Mouse (Mus musculus) c-Kit-negative CD71-positive TER-119-positive erythroid progenitor cells, embryonic 14.5 days (primary cell): ENCODE results near the gene Zcchc2.
A peak's percentile ranks its signal among the peaks of the same experiment; 100 is the strongest.

Experiments used
- DNase-seq: peaks from one replicate; pipeline ENCODE4 v3.0.0-alpha.2; 2013; ENCODE audit warnings: low read depth, low spot score

Zcchc2 gene

DNA sequence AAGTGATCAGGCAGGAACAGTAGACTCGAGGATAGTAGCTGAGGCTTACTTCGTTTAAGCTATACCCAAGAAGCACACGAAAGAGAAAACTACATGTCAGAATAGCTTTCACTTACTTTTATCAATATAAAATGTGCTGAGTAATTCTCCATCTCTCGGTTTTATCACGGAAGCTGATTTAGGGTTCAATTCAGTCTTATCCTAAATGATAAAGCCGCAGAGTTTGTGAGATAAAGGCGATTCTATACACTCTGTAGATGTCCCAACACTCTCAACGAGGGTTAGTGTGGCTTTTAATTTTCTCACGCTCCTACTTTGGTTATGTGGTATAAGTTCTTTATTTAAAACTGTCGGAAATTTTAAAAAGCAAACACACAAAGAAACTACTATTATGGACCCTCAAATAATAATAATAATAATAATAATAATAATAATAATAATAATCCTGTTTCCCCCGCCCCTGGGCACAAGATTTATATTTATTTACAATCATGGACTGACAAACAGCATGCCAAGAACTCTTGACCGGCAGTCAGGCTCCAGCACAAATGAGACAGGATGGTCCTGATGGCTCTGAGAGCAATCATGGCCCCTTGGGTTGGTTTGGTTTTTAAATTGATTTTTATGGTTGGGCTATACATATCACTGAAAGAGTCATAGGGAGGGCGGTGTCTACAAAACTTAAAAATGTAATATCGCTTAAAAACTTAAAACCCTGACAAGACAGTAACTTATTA, 1.1 kb upstream of the Zcchc2 start:
- DNase-seq, result no peak

GRCm38 (mm10) chr1:105989640-105989984, 594 bp upstream of the Zcchc2 start:
- DNase-seq, result peak; percentile 8

- DNase-seq, result peak; percentile 29
Measured at GRCm38 (mm10) chr1:105990911-105991761, 930 bp downstream of the Zcchc2 start.

DNA sequence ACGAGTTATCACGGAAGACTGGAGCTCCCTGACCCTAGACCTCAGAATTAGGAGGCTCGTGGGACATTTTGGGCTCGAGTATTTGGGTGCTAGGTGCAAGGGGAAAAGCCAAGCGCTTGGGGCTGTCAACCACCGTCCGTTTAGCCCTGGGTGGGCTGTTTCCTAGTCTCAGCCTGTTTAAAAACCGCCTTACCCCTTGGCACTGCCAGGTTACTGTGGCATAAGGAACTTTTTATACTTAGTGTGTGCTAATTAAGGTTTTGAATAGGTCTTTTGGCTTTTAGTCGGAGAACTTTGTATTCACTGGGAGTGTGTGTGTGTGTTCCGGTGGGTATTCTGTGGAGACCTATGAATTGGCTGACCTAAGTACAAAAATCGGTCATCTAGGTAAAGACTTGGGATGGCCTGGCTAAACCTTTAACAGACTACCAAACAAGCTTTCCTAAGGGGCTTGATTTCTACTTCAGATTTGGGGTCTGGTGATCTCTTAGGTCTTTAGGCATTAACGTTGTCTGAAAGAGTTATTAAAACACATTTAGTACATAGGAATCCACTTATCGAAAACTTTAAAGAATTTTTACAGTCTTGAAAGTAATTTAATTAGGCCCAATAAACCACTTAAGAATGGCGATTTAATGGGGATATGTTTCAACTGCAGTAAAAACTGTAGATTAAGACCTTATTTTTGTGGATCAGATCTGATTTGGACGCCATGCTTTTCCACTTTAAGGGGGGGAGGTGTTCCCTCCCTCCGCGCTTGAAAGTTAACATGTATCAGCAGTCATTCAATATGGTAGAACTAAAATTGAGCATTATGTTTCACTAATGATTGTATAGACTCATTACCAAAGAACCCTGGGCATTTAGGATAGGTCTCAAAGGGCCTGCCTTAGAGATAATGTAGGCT, 2.0 kb downstream of the Zcchc2 start:
- peak; percentile 6 for DNase-seq

DNA sequence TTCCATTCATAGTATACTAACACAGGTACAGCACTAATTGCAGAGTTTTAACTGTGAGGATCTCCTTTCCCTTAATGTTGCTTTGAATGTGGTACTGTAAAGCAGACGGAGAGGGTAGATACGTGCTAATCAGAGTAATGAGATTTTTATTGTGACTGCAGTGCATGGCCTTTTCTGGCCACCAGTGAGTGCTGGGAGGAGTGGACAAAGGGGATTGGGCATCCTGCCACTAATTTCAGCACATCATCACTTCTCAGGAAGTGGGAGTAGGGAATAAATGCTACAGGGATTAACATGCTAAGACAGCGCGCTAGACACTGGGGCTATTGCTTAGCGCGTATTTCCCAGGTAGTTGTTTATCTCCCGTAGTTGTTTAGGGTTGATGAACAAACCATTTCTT, 3.0 kb downstream of the Zcchc2 start:
- DNase-seq, result peak; percentile 2

- peak; percentile 72 for DNase-seq
Measured at GRCm38 (mm10) chr1:105993601-105994209, 3.5 kb downstream of the Zcchc2 start.

DNA sequence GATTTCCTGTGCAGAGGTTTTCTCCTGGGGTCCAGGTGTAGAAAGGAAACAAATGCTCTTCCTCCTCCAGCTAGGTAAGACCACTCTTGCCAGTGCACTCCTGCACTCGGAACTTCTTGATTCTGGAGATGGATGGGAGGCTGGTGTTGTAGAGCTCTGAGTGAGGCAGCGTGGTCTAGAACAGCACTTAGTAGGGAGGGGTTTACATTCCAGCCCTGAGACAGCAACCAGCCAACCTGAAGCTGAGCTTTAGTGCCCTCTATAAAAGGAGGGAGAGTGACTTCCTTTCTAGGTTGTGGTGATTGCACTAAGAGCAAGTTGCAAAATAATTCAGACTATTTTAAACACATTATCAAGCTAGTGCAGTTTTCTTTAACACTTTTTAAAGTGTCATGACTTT, 5.8 kb downstream of the Zcchc2 start:
- no peak for DNase-seq

- DNase-seq, result no peak
Measured at GRCm38 (mm10) chr1:105997282-105997681, 7.1 kb downstream of the Zcchc2 start.

DNA sequence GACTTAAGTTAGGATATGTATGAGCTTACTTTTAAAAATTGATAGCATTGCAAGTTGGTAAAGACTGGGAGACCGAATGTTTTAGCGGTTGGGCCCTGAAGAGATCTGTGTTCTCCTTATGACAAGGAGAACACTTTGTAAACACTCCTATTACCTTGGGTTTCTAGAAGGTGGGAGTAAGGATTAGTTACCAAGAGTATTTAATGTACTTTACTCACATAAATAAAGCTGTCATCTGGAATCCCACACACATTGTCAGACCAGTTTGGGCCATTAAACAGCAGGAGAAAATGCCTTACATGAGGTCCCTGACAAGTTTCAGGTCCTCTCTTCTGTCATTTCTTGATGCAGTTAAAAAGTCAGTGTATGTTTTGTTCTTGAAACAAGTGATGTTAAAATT, 9.6 kb downstream of the Zcchc2 start:
- DNase-seq, result no peak

- DNase-seq, result no peak
Measured at GRCm38 (mm10) chr1:106007581-106007980, 17.4 kb downstream of the Zcchc2 start.

DNA sequence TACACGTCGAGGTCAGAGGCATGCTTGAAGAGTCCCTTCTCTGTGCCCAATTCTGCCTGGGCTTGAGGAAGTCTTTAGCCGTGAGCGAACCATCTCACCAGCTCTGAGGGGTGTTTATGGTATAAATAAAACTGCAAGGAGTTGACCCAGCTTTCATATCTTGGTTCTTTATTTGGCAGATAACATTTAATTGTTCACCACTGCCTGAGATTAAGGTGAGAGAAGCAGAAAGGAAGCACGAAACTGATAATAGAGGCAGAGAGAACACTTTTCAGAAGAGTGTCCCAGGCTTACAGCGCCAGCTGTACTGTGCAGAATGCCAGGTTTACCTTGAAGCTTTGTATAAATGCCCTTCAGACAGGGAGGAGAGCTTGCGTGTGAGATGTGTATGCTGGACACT, 20.9 kb downstream of the Zcchc2 start:
- DNase-seq, result no peak

- DNase-seq, result no peak
Measured at GRCm38 (mm10) chr1:106013759-106014158, 23.6 kb downstream of the Zcchc2 start.

- DNase-seq, result no peak
Measured at GRCm38 (mm10) chr1:106016262-106016661, 26.1 kb downstream of the Zcchc2 start.

- DNase-seq, result no peak
Measured at GRCm38 (mm10) chr1:106019854-106020253, 29.6 kb downstream of the Zcchc2 start.

DNA sequence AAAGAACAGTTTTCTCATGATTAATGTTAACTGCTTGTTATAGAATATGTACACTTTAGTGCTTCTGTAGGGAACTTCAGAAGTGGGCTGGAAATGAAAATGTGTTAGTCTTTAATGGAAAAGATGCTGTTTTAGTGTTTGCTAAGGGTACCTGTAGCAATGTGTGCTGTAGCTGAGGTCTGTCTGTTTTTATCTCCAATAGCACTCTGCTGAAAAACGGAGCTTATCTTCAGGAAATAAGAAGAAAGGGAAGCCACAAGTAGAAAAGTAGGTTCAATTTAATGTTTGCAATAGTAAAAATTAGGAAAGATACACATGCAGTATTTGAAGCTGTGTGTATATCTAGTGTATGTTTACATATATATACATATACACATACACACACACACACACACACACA, 32.8 kb downstream of the Zcchc2 start:
- DNase-seq, result no peak

DNA sequence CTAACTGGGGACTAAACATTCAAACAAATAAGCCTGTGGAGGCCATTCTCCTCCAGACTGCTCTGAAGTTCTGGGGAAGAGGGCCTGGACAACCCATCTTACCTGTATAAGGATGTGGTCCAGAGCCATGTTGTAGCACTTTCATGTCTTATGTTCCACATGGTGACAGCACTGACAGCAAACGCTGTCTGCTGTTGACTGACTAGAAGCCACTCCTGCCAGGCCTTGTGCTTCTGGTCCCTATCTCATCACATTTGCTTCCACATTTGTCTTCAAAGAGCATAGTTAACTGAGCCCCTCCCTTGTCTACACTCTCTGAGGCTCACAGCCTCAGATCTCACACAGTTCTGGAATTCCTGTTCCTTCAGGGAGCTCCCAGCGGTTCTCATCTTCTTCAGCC, 34.0 kb downstream of the Zcchc2 start:
- no peak for DNase-seq

- no peak for DNase-seq
Measured at GRCm38 (mm10) chr1:106024778-106025177, 34.6 kb downstream of the Zcchc2 start.

DNA sequence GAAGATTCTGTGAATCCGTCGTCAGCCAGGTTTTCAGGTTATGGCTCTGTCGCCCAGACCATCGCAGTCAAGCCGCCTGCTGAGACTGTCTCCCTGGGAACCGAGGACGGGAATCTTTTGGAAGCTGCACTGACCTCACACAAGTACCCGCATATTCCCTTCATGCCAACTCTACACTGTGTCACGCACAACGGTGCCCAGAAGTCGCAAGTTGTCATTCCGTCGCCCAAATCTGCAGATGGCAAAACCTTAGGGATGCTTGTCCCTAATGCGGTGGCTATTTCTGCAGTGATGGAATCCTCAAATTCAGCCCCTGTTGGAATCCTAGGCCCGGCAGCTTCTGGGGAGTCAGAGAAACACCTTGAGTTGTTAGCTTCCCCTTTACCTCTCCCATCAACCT, 39.6 kb downstream of the Zcchc2 start:
- DNase-seq, result no peak

- no peak for DNase-seq
Measured at GRCm38 (mm10) chr1:106030331-106030730, 40.1 kb downstream of the Zcchc2 start.

DNA sequence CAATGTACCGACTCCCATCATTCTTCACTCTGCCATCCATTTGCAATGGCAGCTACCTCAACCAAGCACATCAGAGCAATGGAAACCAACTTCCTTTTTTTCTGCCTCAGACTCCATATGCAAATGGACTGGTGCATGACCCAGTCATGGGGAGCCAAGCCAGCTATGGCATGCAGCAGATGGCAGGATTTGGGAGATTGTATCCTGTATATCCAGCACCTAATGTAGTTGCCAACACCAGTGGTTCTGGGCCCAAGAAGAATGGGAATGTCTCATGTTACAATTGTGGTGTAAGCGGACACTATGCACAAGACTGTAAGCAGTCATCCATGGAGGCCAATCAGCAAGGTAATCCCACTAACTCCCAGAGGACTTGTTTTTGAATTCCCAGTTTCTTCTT, 40.7 kb downstream of the Zcchc2 start:
- DNase-seq, result no peak

DNA sequence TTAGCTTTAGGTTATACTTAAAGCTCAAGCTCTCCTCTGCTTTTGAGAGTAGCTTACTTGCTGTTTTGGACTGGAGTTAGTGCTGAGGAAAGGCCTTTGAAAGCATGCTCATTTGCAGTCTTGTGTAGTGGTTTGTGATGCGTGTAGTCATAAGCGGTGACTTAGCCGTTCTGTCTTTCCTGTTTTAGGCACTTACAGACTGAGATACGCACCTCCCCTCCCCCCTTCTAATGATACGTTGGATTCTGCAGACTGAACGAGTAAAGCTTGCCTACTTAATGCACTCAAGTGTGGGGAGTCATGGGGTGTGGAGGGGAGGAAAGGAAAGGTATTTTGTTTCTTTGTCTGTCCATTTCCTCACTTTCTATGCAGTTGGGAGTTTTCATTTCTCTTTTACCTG, 41.7 kb downstream of the Zcchc2 start:
- DNase-seq, result no peak

- DNase-seq, result no peak
Measured at GRCm38 (mm10) chr1:106034776-106035175, 44.6 kb downstream of the Zcchc2 start.
